Mouse (Mus musculus): Measurements from ENCODE around the gene Cnga3. TPM values are rescaled to one million over a fixed set of nuclear protein-coding genes. Genes with fewer than 3 reads are reported as not detected.

The Cnga3 gene
- polyA plus RNA-seq, 1 experiment: not detected

GRCm38 (mm10) chr1:37250643-37251310, 36.5 kb downstream of the Cnga3 start:
- Histone ChIP-seq H3K4me2 (ENCODE audit: low read depth) (no peak overlapping the region), H3K36me3 (ENCODE audit: control insufficient read depth, insufficient read depth) (no peaks in the 10 kb centered on the region), H3ac (ENCODE audit: control insufficient read depth, insufficient read length) (no peak overlapping the region), H3K4me3 (no peak overlapping the region), H3K27me3 (ENCODE audit: control insufficient read depth, insufficient read depth, insufficient read length) (no peaks in the 10 kb centered on the region), H3K79me2 (ENCODE audit: control insufficient read depth, insufficient read depth) (no peaks in the 10 kb centered on the region)
- TF ChIP-seq CEBPB (IDR thresholded peaks at IDR 0.05; ENCODE audit: insufficient read depth, poor library complexity, severe bottlenecking): no peak
- TF ChIP-seq E2F4 (IDR thresholded peaks at IDR 0.05; ENCODE audit: insufficient read depth): no peak
- no peak for TF ChIP-seq MYOG (IDR thresholded peaks at IDR 0.05; ENCODE audit: control insufficient read depth in 1 of 3, insufficient read depth in 1 of 3, insufficient read length in 2 of 3, low read depth in 2 of 3)
- no peak for TF ChIP-seq SRF (IDR thresholded peaks at IDR 0.05; ENCODE audit: control insufficient read depth, insufficient read length, low read depth)
- TF ChIP-seq REST (IDR thresholded peaks at IDR 0.05; ENCODE audit: insufficient read depth, insufficient read length): no peak
- TF ChIP-seq POLR2A (IDR thresholded peaks at IDR 0.05; ENCODE audit: insufficient read length, low read depth): no peak
- no peak for TF ChIP-seq TCF3 (IDR thresholded peaks at IDR 0.05; ENCODE audit: insufficient read length, low read depth)

- Histone ChIP-seq H3K79me2 (ENCODE audit: control insufficient read depth, insufficient read depth) (no peaks in the 10 kb centered on the region), H3K4me2 (ENCODE audit: low read depth) (no peak overlapping the region), H3K36me3 (ENCODE audit: control insufficient read depth, insufficient read depth) (no peaks in the 10 kb centered on the region), H3ac (ENCODE audit: control insufficient read depth, insufficient read length) (no peak overlapping the region), H3K27me3 (ENCODE audit: control insufficient read depth, insufficient read depth, insufficient read length) (no peaks in the 10 kb centered on the region), H3K4me3 (no peak overlapping the region)
- TF ChIP-seq MYOD1 (IDR thresholded peaks at IDR 0.05; ENCODE audit: control insufficient read depth in 1 of 3, insufficient read length in 2 of 3, low read depth in 2 of 3) (no peak), MAX (IDR thresholded peaks at IDR 0.05; ENCODE audit: low read depth) (no peak), POLR2A (IDR thresholded peaks at IDR 0.05; ENCODE audit: insufficient read length, low read depth) (no peak), USF1 (IDR thresholded peaks at IDR 0.05; ENCODE audit: low read depth) (no peak), REST (IDR thresholded peaks at IDR 0.05; ENCODE audit: insufficient read depth, insufficient read length) (no peak), CEBPB (IDR thresholded peaks at IDR 0.05; ENCODE audit: insufficient read depth, poor library complexity, severe bottlenecking) (no peak), SRF (IDR thresholded peaks at IDR 0.05; ENCODE audit: control insufficient read depth, insufficient read length, low read depth) (no peak), POLR2AphosphoS2 (IDR thresholded peaks at IDR 0.05; ENCODE audit: insufficient read length, low read depth) (no peak), TCF12 (IDR thresholded peaks at IDR 0.05; ENCODE audit: insufficient read depth, poor library complexity, severe bottlenecking) (no peak), MYOG (IDR thresholded peaks at IDR 0.05; ENCODE audit: control insufficient read depth in 1 of 3, insufficient read depth in 1 of 3, insufficient read length in 2 of 3, low read depth in 2 of 3) (no peak), E2F4 (IDR thresholded peaks at IDR 0.05; ENCODE audit: insufficient read depth) (no peak), TCF3 (IDR thresholded peaks at IDR 0.05; ENCODE audit: insufficient read length, low read depth) (no peak)
Observed at GRCm38 (mm10) chr1:37258443-37258842, 44.2 kb downstream of the Cnga3 start.

GRCm38 (mm10) chr1:37272464-37272863, 58.2 kb downstream of the Cnga3 start:
- no peak overlapping the region for H3K4me3 ChIP-seq
- TF ChIP-seq USF1 (IDR thresholded peaks at IDR 0.05; ENCODE audit: low read depth) (no peak), TCF3 (IDR thresholded peaks at IDR 0.05; ENCODE audit: insufficient read length, low read depth) (no peak), E2F4 (IDR thresholded peaks at IDR 0.05; ENCODE audit: insufficient read depth) (no peak), TCF12 (IDR thresholded peaks at IDR 0.05; ENCODE audit: insufficient read depth, poor library complexity, severe bottlenecking) (no peak), MYOG (IDR thresholded peaks at IDR 0.05; ENCODE audit: control insufficient read depth in 1 of 3, insufficient read depth in 1 of 3, insufficient read length in 2 of 3, low read depth in 2 of 3) (no peak), POLR2A (IDR thresholded peaks at IDR 0.05; ENCODE audit: insufficient read length, low read depth) (no peak)
- H3ac ChIP-seq (ENCODE audit: control insufficient read depth, insufficient read length): no peak overlapping the region
- H3K79me2 ChIP-seq (ENCODE audit: control insufficient read depth, insufficient read depth): no peaks in the 10 kb centered on the region
- no peak overlapping the region for H3K4me2 ChIP-seq (ENCODE audit: low read depth)
- no peaks in the 10 kb centered on the region for H3K27me3 ChIP-seq (ENCODE audit: control insufficient read depth, insufficient read depth, insufficient read length)
- H3K36me3 ChIP-seq (ENCODE audit: control insufficient read depth, insufficient read depth): no peaks in the 10 kb centered on the region

- Histone ChIP-seq H3K27me3 (ENCODE audit: control insufficient read depth, insufficient read depth, insufficient read length) (no peaks in the 10 kb centered on the region), H3K79me2 (ENCODE audit: control insufficient read depth, insufficient read depth) (no peaks in the 10 kb centered on the region), H3K4me2 (ENCODE audit: low read depth) (no peak overlapping the region), H3K36me3 (ENCODE audit: control insufficient read depth, insufficient read depth) (no peaks in the 10 kb centered on the region), H3ac (ENCODE audit: control insufficient read depth, insufficient read length) (no peak overlapping the region), H3K4me3 (no peak overlapping the region)
- TF ChIP-seq REST (IDR thresholded peaks at IDR 0.05; ENCODE audit: insufficient read depth, insufficient read length) (no peak), TCF3 (IDR thresholded peaks at IDR 0.05; ENCODE audit: insufficient read length, low read depth) (no peak), POLR2AphosphoS2 (IDR thresholded peaks at IDR 0.05; ENCODE audit: insufficient read length, low read depth) (no peak), POLR2A (IDR thresholded peaks at IDR 0.05; ENCODE audit: insufficient read length, low read depth) (no peak), USF1 (IDR thresholded peaks at IDR 0.05; ENCODE audit: low read depth) (no peak), MAX (IDR thresholded peaks at IDR 0.05; ENCODE audit: low read depth) (no peak), E2F4 (IDR thresholded peaks at IDR 0.05; ENCODE audit: insufficient read depth) (no peak), MYOD1 (IDR thresholded peaks at IDR 0.05; ENCODE audit: control insufficient read depth in 1 of 3, insufficient read length in 2 of 3, low read depth in 2 of 3) (no peak), CEBPB (IDR thresholded peaks at IDR 0.05; ENCODE audit: insufficient read depth, poor library complexity, severe bottlenecking) (no peak), TCF12 (IDR thresholded peaks at IDR 0.05; ENCODE audit: insufficient read depth, poor library complexity, severe bottlenecking) (no peak), SRF (IDR thresholded peaks at IDR 0.05; ENCODE audit: control insufficient read depth, insufficient read length, low read depth) (no peak), MYOG (IDR thresholded peaks at IDR 0.05; ENCODE audit: control insufficient read depth in 1 of 3, insufficient read depth in 1 of 3, insufficient read length in 2 of 3, low read depth in 2 of 3) (no peak)
Observed at GRCm38 (mm10) chr1:37286556-37286955, 72.3 kb downstream of the Cnga3 start.

- H3K27me3 ChIP-seq (ENCODE audit: control insufficient read depth, insufficient read depth, insufficient read length): no peaks in the 10 kb centered on the region
- H3K36me3 ChIP-seq (ENCODE audit: control insufficient read depth, insufficient read depth): no peaks in the 10 kb centered on the region
- H3ac ChIP-seq (ENCODE audit: control insufficient read depth, insufficient read length): no peak overlapping the region
- H3K79me2 ChIP-seq (ENCODE audit: control insufficient read depth, insufficient read depth): no peaks in the 10 kb centered on the region
- no peak overlapping the region for H3K4me3 ChIP-seq
- TF ChIP-seq POLR2A (IDR thresholded peaks at IDR 0.05; ENCODE audit: insufficient read length, low read depth) (no peak), TCF12 (IDR thresholded peaks at IDR 0.05; ENCODE audit: insufficient read depth, poor library complexity, severe bottlenecking) (no peak), E2F4 (IDR thresholded peaks at IDR 0.05; ENCODE audit: insufficient read depth) (no peak), MYOD1 (IDR thresholded peaks at IDR 0.05; ENCODE audit: control insufficient read depth in 1 of 3, insufficient read length in 2 of 3, low read depth in 2 of 3) (no peak), SRF (IDR thresholded peaks at IDR 0.05; ENCODE audit: control insufficient read depth, insufficient read length, low read depth) (no peak), MAX (IDR thresholded peaks at IDR 0.05; ENCODE audit: low read depth) (no peak), CEBPB (IDR thresholded peaks at IDR 0.05; ENCODE audit: insufficient read depth, poor library complexity, severe bottlenecking) (no peak), USF1 (IDR thresholded peaks at IDR 0.05; ENCODE audit: low read depth) (no peak)
- H3K4me2 ChIP-seq (ENCODE audit: low read depth): no peak overlapping the region
Observed at GRCm38 (mm10) chr1:37287748-37288147, 73.5 kb downstream of the Cnga3 start.

Measured in myocyte (in vitro differentiated cells).